Mouse (Mus musculus): ENCODE measurements around the gene Tex2. TPM values are rescaled to one million over a fixed set of nuclear protein-coding genes. Genes with fewer than 3 reads are reported as not detected.

Gene Tex2
- total RNA-seq, 1 experiment, result 34.4 TPM

DNA sequence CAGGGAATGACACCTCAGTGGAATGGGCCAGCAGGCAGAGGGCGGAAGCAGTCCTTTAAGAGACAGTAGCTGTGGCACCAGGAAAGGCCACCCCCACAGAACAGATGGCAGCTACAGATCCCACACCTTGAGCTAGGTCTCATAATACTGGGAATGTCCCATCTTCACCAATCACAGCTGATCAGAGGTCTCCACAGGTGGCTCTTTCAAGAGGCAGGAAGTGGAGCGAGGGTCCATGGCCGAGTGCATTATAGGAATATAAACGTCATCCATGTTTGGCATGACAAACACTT lies 109.9 kb downstream of the Tex2 start:
- Histone ChIP-seq H3K27ac (ENCODE audit: insufficient read depth, low read depth, low read length, poor library complexity, severe bottlenecking) (no peak overlapping the region), H3K4me1 (ENCODE audit: control insufficient read depth in 2 of 2, insufficient read depth in 2 of 2, low read length in 2 of 2, poor library complexity in 1 of 2) (peaks cover 2 to 10% of the 10 kb centered on the region in 2 experiments; a peak in 3 of 4 replicates), H3K9ac (ENCODE audit: insufficient read depth, low read depth, low read length, poor library complexity, severe bottlenecking) (no peak overlapping the region), H3K36me3 (ENCODE audit: control insufficient read depth, insufficient read depth, low read length, poor library complexity, severe bottlenecking) (peaks cover 6% of the 10 kb centered on the region), H3K9me3 (ENCODE audit: control insufficient read depth, insufficient read depth, low read depth, low read length) (peaks cover 2% of the 10 kb centered on the region; the same call in 1 of the 2 replicates), H3K4me3 (ENCODE audit: insufficient read depth in 1 of 2, low read depth in 1 of 2, low read length in 2 of 2, poor library complexity in 1 of 2, severe bottlenecking in 1 of 2) (no peak overlapping the region)
- no peak for DNase-seq (ENCODE audit: low read depth, low spot score)
- in situ Hi-C loops (cut with MboI; ENCODE audit: low sequenced_read_pairs in 2 of 2, unreplicated experiment in 2 of 2), result loop anchor here in 1 of 2 experiments (25.0 kb wide), 1 partner anchor 234 kb away; no protein-coding TSS in a partner anchor
- no peak for TF ChIP-seq ZC3H11A (IDR thresholded peaks at IDR 0.05; ENCODE audit: borderline replicate concordance, low read depth, low read length)
- TF ChIP-seq HCFC1 (IDR thresholded peaks at IDR 0.05; ENCODE audit: borderline replicate concordance, insufficient read depth, low read length), result no peak
- TF ChIP-seq MAFK (IDR thresholded peaks at IDR 0.05; ENCODE audit: insufficient read depth, low read depth, low read length), result no peak
- TF ChIP-seq ZNF384 (IDR thresholded peaks at IDR 0.05; ENCODE audit: low read depth, low read length), result no peak
- TF ChIP-seq CHD2 (IDR thresholded peaks at IDR 0.05; ENCODE audit: low read depth, low read length), result no peak

DNA sequence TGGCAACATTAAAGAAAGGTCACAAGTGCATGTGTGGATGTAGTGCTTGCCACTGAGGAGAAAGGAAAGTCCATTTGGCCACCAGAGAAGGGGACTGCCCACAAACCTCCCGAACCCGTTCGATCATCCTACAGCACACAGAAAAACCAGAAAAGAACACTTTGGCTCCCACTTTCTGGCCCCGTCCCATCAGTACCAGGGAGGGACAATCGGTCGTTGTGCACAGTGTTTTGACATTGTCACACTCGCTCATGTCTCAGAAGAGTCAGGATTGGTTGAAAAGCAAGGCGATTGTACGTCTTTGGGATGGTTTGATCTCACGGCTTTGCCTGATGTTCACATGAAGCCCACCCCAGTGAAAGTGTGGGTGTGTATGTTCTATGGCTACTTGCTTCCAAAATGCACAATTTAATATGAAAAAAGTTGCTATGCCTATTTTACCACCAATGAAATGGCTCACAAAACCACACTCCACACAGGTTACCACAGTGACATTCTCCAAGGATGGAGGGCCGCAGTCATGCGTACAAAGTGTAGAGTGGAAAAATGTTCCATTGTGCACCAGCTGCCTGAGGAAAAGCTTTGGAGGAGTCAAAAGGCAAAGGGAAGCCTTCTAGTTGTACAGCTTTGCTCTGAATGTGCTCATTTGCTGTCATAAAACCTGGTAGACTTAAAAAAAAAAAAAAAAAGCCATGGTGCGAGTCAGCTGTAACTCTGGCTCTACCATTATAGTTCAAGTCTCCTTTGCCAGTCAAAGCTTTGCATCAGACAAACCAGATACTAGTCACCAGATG lies 110.4 kb downstream of the Tex2 start:
- peak overlapping the region; percentile 44 for H3K27ac ChIP-seq (ENCODE audit: insufficient read depth, low read depth, low read length, poor library complexity, severe bottlenecking)
- H3K4me1 ChIP-seq (ENCODE audit: control insufficient read depth in 2 of 2, insufficient read depth in 2 of 2, low read length in 2 of 2, poor library complexity in 1 of 2), result peaks cover 2 to 10% of the 10 kb centered on the region in 2 experiments; a peak in 3 of 4 replicates
- DNase-seq (ENCODE audit: low read depth, low spot score), result no peak
- H3K9ac ChIP-seq (ENCODE audit: insufficient read depth, low read depth, low read length, poor library complexity, severe bottlenecking), result peak overlapping the region; percentile 22; the same call in 1 of the 2 replicates
- H3K9me3 ChIP-seq (ENCODE audit: control insufficient read depth, insufficient read depth, low read depth, low read length), result peaks cover under 1% of the 10 kb centered on the region; the same call in 1 of the 2 replicates
- H3K36me3 ChIP-seq (ENCODE audit: control insufficient read depth, insufficient read depth, low read length, poor library complexity, severe bottlenecking), result peaks cover 6% of the 10 kb centered on the region
- in situ Hi-C loops (cut with MboI; ENCODE audit: low sequenced_read_pairs in 2 of 2, unreplicated experiment in 2 of 2), result loop anchor here in 1 of 2 experiments (25.0 kb wide), 1 partner anchor 234 kb away; no protein-coding TSS in a partner anchor
- no peak overlapping the region for H3K4me3 ChIP-seq (ENCODE audit: insufficient read depth in 1 of 2, low read depth in 1 of 2, low read length in 2 of 2, poor library complexity in 1 of 2, severe bottlenecking in 1 of 2)
- TF ChIP-seq HCFC1 (IDR thresholded peaks at IDR 0.05; ENCODE audit: borderline replicate concordance, insufficient read depth, low read length) (no peak), ZC3H11A (IDR thresholded peaks at IDR 0.05; ENCODE audit: borderline replicate concordance, low read depth, low read length) (no peak)

GRCm38 (mm10) chr11:106502159-106502505 lies 111.1 kb downstream of the Tex2 start:
- in situ Hi-C loops (cut with MboI; ENCODE audit: low sequenced_read_pairs in 2 of 2, unreplicated experiment in 2 of 2), result loop anchor here in 1 of 2 experiments (25.0 kb wide), 1 partner anchor 235 kb away; no protein-coding TSS in a partner anchor
- TF ChIP-seq HCFC1 (IDR thresholded peaks at IDR 0.05; ENCODE audit: borderline replicate concordance, insufficient read depth, low read length) (no peak), CHD2 (IDR thresholded peaks at IDR 0.05; ENCODE audit: low read depth, low read length) (no peak), MAFK (IDR thresholded peaks at IDR 0.05; ENCODE audit: insufficient read depth, low read depth, low read length) (no peak), ZNF384 (IDR thresholded peaks at IDR 0.05; ENCODE audit: low read depth, low read length) (no peak), ZC3H11A (IDR thresholded peaks at IDR 0.05; ENCODE audit: borderline replicate concordance, low read depth, low read length) (no peak)
- Histone ChIP-seq H3K27ac (ENCODE audit: insufficient read depth, low read depth, low read length, poor library complexity, severe bottlenecking) (peak overlapping the region; percentile 97; the same call in 1 of the 2 replicates), H3K4me3 (ENCODE audit: insufficient read depth in 1 of 2, low read depth in 1 of 2, low read length in 2 of 2, poor library complexity in 1 of 2, severe bottlenecking in 1 of 2) (peak overlapping the region; percentile 2 to 99; a peak in 1 of 4 replicates), H3K36me3 (ENCODE audit: control insufficient read depth, insufficient read depth, low read length, poor library complexity, severe bottlenecking) (peaks cover 6% of the 10 kb centered on the region), H3K9me3 (ENCODE audit: control insufficient read depth, insufficient read depth, low read depth, low read length) (no peaks in the 10 kb centered on the region), H3K9ac (ENCODE audit: insufficient read depth, low read depth, low read length, poor library complexity, severe bottlenecking) (peak overlapping the region; percentile 100; the same call in 1 of the 2 replicates), H3K4me1 (ENCODE audit: control insufficient read depth in 2 of 2, insufficient read depth in 2 of 2, low read length in 2 of 2, poor library complexity in 1 of 2) (peaks cover 2 to 10% of the 10 kb centered on the region in 2 experiments; a peak in 3 of 4 replicates)
- no peak for DNase-seq (ENCODE audit: low read depth, low spot score)

GRCm38 (mm10) chr11:106501308-106502158 lies 111.7 kb downstream of the Tex2 start:
- H3K27ac ChIP-seq (ENCODE audit: insufficient read depth, low read depth, low read length, poor library complexity, severe bottlenecking), result peak overlapping the region; percentile 97
- no peak for DNase-seq (ENCODE audit: low read depth, low spot score)
- peak overlapping the region; percentile 100 for H3K9ac ChIP-seq (ENCODE audit: insufficient read depth, low read depth, low read length, poor library complexity, severe bottlenecking)
- H3K4me3 ChIP-seq (ENCODE audit: insufficient read depth in 1 of 2, low read depth in 1 of 2, low read length in 2 of 2, poor library complexity in 1 of 2, severe bottlenecking in 1 of 2), result peak overlapping the region; percentile 75 to 99
- no peaks in the 10 kb centered on the region for H3K9me3 ChIP-seq (ENCODE audit: control insufficient read depth, insufficient read depth, low read depth, low read length)
- in situ Hi-C loops (cut with MboI; ENCODE audit: low sequenced_read_pairs in 2 of 2, unreplicated experiment in 2 of 2), result loop anchor here in 1 of 2 experiments (25.0 kb wide), 1 partner anchor 236 kb away; no protein-coding TSS in a partner anchor
- H3K36me3 ChIP-seq (ENCODE audit: control insufficient read depth, insufficient read depth, low read length, poor library complexity, severe bottlenecking), result peaks cover 6% of the 10 kb centered on the region
- H3K4me1 ChIP-seq (ENCODE audit: control insufficient read depth in 2 of 2, insufficient read depth in 2 of 2, low read length in 2 of 2, poor library complexity in 1 of 2), result peaks cover 2 to 10% of the 10 kb centered on the region in 2 experiments; a peak in 3 of 4 replicates
- TF ChIP-seq MAFK (IDR thresholded peaks at IDR 0.05; ENCODE audit: insufficient read depth, low read depth, low read length), result no peak
- peak; percentile 49; the same call in 1 of the 2 replicates for TF ChIP-seq CHD2 (IDR thresholded peaks at IDR 0.05; ENCODE audit: low read depth, low read length)
